Mouse (Mus musculus) hindlimb bud, embryonic 11.5 days (tissue): Measurements from ENCODE around the gene Amdhd2.
"Not testable (repeated sequence)": the region's sequence is repeated elsewhere in the genome, so short reads cannot be mapped to it uniquely, and the experiment has no call there.

Source experiments
- DNase-seq: peaks from one replicate; pipeline ENCODE4 v3.0.0-alpha.2; 2012; ENCODE audit warnings: low read depth, low spot score; ENCODE audit errors: extremely low spot score

Gene Amdhd2

GRCm38 (mm10) chr17:24157526-24157925, 6.0 kb downstream of the Amdhd2 start:
- DNase-seq = no peak

DNA sequence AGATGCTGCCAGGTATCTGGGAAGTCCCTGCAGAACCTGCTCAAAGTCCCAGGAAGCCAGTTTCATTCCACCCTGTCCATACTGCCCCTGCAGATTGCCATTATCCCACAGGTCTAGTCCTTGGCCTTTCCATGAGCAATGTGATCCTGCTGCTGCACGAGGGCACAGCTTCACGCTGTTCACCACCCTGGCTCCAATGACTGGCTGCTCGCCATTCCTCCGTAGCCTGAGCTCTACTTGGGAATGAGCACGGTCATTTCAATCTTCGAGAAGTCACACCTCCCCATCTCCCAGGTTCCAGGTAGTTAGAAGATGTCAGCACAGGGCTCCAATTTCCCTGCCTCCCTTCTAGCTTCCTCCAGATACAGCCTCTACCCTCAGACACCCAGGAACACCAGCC, 6.4 kb downstream of the Amdhd2 start:
- no peak for DNase-seq

DNA sequence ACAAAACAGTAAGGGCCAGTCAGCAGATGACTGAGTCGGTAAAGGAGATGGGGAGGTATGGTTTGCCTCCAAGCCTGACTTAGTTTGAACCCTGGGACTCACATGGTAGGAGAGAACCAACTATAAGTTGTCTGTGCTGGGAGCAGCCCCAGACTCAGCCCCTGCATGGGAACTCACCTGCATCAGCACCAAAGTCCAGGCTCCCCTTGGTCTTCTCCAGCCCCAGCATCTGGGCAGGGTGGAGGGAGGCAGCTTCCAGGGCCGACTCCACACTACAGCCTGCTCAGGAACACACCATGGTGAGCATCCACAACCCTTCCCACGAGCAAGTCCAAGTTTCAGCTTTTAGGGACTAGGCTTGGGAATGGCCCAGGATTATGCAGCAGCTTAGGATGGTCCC, 7.2 kb downstream of the Amdhd2 start:
- DNase-seq = no peak

DNA sequence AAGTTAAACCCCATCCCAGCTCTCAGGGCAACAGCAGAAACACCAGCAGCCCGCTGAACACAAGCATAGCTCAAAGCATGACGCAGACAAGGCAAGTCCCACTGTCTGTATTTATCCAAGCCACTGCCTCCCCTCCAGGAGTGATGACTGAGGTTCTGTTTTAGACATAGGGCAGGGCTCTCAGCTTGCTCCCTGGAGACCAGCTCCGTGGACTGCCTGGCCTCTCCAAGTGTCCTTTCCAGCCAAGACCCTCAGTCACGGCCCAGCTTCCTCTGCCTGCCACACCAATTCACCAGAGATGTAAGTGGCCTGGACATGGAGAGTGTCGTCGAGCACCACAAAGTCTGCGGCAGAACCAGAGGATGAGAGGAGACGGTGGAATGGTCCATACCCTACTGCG, 7.8 kb downstream of the Amdhd2 start:
- no peak for DNase-seq

GRCm38 (mm10) chr17:24154463-24154862, 9.1 kb downstream of the Amdhd2 start:
- no peak for DNase-seq

- peak; percentile 46 for DNase-seq
These were observed 11.5 kb downstream of the Amdhd2 start for GRCm38 (mm10) chr17:24151890-24152563.

- DNase-seq = no peak
These were observed 12.2 kb downstream of the Amdhd2 start for GRCm38 (mm10) chr17:24151382-24151781.

- DNase-seq = no peak
These were observed 12.7 kb downstream of the Amdhd2 start, which contains the start of gene Pdpk1 for GRCm38 (mm10) chr17:24150824-24151223. Pdpk1 (minus strand) TSS chr17:24150924.

DNA sequence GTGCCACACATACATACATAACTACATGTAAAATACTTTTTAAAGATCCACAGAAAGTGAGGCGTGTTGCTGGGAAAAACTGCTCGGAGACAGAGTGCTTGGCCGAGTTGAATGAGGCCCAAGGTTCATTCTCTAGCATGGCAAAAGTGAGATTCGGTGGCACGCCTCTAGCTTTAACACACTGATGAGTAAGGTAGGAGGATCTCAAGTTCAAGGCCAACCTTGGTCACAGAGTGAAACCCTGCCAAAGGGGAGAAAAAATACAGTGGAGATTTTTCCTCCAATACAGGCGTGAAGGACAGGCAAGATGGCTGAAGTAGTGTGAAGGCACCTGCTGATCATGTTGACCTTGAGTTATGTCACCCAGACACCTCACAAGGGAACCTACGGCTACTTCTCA, 14.1 kb downstream of the Amdhd2 start:
- DNase-seq = no peak

GRCm38 (mm10) chr17:24142897-24143296, 20.7 kb downstream of the Amdhd2 start:
- DNase-seq = no peak

- peak; percentile 77 for DNase-seq
These were observed 22.1 kb downstream of the Amdhd2 start for GRCm38 (mm10) chr17:24141425-24141920.

DNA sequence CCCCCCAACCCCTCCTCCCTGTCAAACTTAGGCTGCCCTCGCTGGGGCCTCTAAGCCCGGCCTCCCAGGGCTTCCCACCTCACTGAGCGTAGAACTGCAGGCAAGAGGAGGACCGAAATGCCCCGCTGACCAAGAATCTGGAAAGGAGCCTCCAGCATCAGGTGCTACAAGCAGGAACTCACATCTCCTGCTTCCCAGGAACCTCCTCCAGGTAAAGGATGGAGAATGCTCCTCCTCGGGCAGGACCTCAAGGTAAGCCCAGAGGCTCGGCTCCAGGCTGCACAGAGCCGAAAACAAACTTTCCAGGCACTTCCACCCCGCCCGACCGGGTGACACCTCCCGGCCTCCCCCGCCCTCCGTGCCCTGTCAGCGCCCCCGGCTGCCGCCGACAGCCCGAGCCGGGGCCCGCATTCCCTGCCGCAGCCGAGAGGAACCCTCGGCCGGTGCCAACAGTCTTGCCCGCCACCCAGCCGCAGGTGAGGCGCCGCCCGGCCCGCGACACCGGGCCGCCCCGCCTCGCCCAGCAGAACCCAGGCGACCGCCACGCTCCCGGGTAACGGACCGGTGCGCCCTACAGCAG, 22.6 kb downstream of the Amdhd2 start:
- no peak for DNase-seq

DNA sequence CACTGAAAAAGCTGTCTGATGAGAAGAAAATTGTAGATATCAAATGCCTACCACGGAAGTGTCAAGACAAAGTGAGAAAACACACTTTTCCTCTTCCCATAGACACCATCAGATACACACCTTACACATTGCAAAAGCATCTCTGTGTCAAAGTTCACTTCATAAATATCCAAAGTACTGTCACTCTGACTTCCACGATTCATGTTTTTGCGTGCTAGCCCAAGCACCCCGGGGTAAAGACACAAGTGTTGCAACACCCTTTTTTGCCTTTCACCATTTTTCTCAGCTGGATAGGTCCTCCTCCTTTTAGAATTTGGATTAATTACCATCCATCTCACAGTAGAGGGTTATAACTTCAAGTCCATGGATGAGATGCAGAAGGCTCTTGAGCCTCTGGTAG, 23.6 kb downstream of the Amdhd2 start:
- DNase-seq = no peak

DNA sequence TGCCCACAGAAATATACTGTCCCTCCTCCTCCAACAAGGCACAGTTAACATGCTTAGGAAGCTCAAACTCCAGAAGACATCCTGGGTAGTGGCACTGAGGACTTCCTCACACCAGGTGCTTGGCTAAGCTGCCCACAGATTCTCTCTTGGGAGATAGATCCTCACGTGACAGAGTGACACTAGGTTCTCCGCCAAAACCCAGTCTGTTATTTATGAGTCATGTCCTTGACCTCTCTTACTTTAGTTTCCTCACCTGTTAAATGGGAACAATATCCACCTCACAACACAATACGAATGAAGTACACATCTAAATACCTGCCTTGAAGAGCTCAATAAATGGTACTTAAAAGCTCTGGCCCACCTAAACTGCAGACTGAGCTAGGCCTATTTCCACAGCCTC, 24.3 kb downstream of the Amdhd2 start:
- DNase-seq = no peak

DNA sequence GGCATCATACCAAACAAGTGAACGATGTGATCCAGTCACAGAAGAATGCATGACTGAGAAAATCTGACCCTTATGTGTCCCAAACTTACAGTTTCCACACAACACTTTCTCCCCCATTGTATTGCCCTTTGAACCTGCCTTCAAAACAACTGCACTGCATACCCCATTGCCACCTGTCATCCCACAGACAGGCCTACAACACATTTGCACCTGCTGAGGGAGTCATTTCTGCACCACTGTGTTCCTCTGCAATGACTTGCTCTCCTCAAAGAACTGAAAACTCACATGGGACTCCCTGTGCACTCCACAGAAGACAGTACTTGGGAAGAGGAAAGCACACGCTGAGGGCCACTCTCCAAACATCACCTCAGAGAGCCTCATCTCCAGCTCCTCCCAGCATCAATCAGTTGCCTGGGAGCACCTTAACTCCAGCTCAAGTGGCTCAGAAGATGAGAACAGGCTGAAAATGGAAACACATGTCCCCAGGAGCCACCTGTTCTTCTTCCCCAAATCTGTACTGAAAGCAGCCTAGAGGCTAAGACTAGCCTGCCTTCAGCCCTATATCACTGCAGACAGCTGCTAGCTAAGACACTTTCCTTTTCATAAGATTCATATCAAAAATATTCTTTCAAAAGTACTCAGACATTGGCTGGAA, 26.2 kb downstream of the Amdhd2 start:
- DNase-seq = no peak

DNA sequence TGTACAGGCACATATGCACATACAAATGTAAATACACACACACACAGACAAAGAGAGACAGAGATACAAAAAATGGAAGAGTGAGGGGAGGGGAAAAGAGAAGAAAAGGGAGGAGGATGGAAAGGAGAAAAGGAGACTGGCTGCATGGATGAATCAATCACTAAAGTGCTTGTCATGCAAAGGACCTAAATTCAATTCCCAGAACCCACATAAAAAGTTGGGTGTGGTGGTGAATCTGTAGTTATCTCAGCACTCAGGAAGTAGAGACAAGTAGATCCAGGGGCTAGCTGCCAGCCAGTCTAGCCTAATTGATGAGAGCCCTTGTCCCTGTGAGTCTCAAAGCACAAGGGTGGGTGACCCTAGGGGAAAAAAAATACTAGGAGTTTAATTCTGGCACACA, 29.5 kb downstream of the Amdhd2 start:
- no peak for DNase-seq

DNA sequence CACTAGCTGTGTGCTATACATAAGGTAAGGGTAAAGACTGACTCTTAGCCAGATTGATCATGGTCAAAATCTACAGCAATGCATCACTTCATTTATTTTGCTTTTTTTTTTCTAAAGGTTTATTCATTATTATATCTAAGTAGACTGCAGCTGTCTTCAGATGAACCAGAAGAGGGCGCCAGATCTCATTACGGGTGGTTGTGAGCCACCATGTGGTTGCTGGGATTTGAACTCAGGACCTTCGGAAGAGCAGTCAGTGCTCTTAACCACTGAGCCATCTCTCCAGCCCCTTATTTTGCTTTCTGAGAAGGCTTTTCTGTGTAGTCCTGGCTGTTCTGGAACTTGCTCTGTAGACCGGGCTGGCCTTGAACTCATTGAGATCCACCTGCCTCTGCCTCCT, 30.6 kb downstream of the Amdhd2 start:
- DNase-seq = not testable (repeated sequence)

GRCm38 (mm10) chr17:24131570-24131969, 32.0 kb downstream of the Amdhd2 start:
- no peak for DNase-seq

- DNase-seq = not testable (repeated sequence)
These were observed 34.3 kb downstream of the Amdhd2 start for GRCm38 (mm10) chr17:24129246-24129645.

GRCm38 (mm10) chr17:24127592-24127991, 36.0 kb downstream of the Amdhd2 start:
- DNase-seq = no peak

DNA sequence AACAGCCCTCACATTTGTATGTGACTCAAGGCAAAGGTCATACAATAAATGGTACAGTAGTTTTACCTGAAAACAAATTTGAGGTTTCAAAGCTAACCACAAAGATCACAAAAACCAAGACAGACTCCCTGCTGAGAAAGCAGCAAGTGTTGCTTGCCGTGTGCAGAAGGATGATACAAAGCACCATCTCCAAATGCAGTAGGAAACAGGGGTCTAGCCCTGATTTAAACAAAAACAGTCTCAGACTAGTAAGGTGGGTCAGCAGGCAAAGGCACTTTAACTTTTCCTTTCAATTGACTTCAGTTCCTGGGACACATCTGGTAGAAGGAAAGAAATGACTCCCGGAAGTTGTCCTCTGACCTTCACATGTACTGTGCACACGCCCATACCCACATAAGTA, 36.8 kb downstream of the Amdhd2 start:
- no peak for DNase-seq

- DNase-seq = no peak
These were observed 44.1 kb downstream of the Amdhd2 start for GRCm38 (mm10) chr17:24119446-24119845.
